Mouse (Mus musculus) cerebellum, adult 2 months (tissue): ENCODE results near the gene Tigit. TPM values are rescaled to one million over a fixed set of nuclear protein-coding genes. Genes with fewer than 3 reads are reported as not detected.
A peak's percentile ranks its signal among the peaks of the same experiment; 100 is the strongest.

ENCODE experiments used
- DNase-seq, 2 experiments: peaks; one replicate each; pipeline ENCODE4 v3.0.0; 2021
- H3K27ac ChIP-seq: fragments of 200-500 bp; 2 replicates; pipeline ENCODE4 v1.5.1; 2012; ENCODE audit warnings: low read length, control low read depth, inconsistent platforms; ENCODE audit not compliant: insufficient read depth
- H3K27me3 ChIP-seq: fragments of 200-500 bp; 2 replicates; pipeline ENCODE4 v1.6.1; 2012; ENCODE audit warnings: inconsistent platforms, mild to moderate bottlenecking, low read length, moderate library complexity; ENCODE audit not compliant: control insufficient read depth, insufficient read depth
- H3K4me1 ChIP-seq: fragments of 200-500 bp; 2 replicates; pipeline ENCODE4 v1.6.1; 2011; ENCODE audit warnings: low read length; ENCODE audit not compliant: control insufficient read depth, insufficient read depth
- H3K4me3 ChIP-seq: fragments of 200-500 bp; replicated peaks from 2 replicates; pipeline ENCODE3; 2011; ENCODE audit warnings: mild to moderate bottlenecking, low read depth, low read length, control low read depth; ENCODE audit not compliant: insufficient read depth
- CTCF ChIP-seq: fragments of 200-500 bp; IDR thresholded peaks from 2 replicates; pipeline ENCODE4 v1.5.1; 2011; ENCODE audit warnings: low read depth, mild to moderate bottlenecking, control low read depth, low read length, moderate library complexity, borderline replicate concordance; ENCODE audit not compliant: insufficient read depth
- POLR2A ChIP-seq: fragments of 200-500 bp; IDR thresholded peaks from 2 replicates; pipeline ENCODE4 v1.6.1; 2011; ENCODE audit warnings: low read length, control low read depth, borderline replicate concordance; ENCODE audit not compliant: insufficient read depth
- WGBS: fragments of 180-500 bp; shearing (Covaris S2); methylation state at CpG from one replicate; pipeline ENCODE4 v1.1.7; 2018; 5-methylcytosine and 5-hydroxymethylcytosine counted together
- polyA plus RNA-seq: library from polyadenylated mRNA; depleted of rRNA; stranded (reverse); fragments of >200 nt; gene quantifications from 2 replicates; pipeline ENCODE4 v1.2.3, GENCODE M21; 2012

The Tigit gene
- polyA plus RNA-seq, 1 experiment, result not detected

- no peaks in the 10 kb centered on the region for H3K27me3 ChIP-seq
- no peak overlapping the region for H3K27ac ChIP-seq
- WGBS, result 89% methylated on average over 1 of the region's 1 CpGs
- TF ChIP-seq CTCF (no peak), POLR2A (no peak)
- H3K4me1 ChIP-seq, result no peaks in the 10 kb centered on the region
- no peak for DNase-seq
- H3K4me3 ChIP-seq, result no peak overlapping the region
Observed at GRCm38 (mm10) chr16:43647641-43648040, 16.3 kb downstream of the Tigit start.

GRCm38 (mm10) chr16:43646943-43647342 lies 17.0 kb downstream of the Tigit start:
- DNase-seq, result no peak
- Histone ChIP-seq H3K27me3 (no peaks in the 10 kb centered on the region), H3K4me1 (no peaks in the 10 kb centered on the region), H3K27ac (no peak overlapping the region), H3K4me3 (no peak overlapping the region)
- 95% methylated on average over 3 of the region's 3 CpGs for WGBS
- TF ChIP-seq CTCF, result no peak

DNA sequence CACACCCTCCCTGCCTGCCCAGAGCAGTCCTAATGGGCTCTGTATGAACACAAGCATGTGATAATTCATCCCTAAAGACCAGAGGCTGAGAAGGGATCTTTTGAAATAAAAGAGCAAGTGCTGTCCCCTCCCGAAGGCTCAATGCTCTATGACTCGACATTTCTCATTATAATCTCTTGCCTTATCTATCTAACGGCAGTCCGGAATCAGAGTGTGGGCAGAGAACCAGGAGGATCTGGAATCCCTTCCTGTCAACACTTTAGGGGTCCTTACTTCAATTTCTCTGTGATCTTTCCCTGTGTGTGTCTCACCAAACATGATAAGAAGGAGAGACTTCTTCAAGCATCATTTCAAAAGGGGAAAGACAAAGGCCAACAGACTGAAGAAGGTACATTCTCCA lies 18.1 kb downstream of the Tigit start:
- H3K4me1 ChIP-seq, result no peaks in the 10 kb centered on the region
- H3K27me3 ChIP-seq, result no peaks in the 10 kb centered on the region
- DNase-seq, result no peak
- no peak overlapping the region for H3K4me3 ChIP-seq
- H3K27ac ChIP-seq, result no peak overlapping the region
- WGBS, result 80% methylated on average over 4 of the region's 4 CpGs
- TF ChIP-seq POLR2A (no peak), CTCF (no peak)

GRCm38 (mm10) chr16:43641230-43641629 lies 22.7 kb downstream of the Tigit start:
- Histone ChIP-seq H3K27me3 (no peaks in the 10 kb centered on the region), H3K4me1 (peaks cover 3% of the 10 kb centered on the region; the same call in 1 of the 2 replicates), H3K4me3 (no peak overlapping the region), H3K27ac (no peak overlapping the region)
- DNase-seq, result no peak
- no peak for TF ChIP-seq CTCF
- TF ChIP-seq POLR2A, result no peak
- WGBS, result 91% methylated on average over 8 of the region's 8 CpGs

GRCm38 (mm10) chr16:43638406-43639049 lies 25.4 kb downstream of the Tigit start:
- peak; percentile 29 to 42 for DNase-seq
- WGBS, result 42% methylated on average over 21 of the region's 21 CpGs
- TF ChIP-seq POLR2A, result no peak
- TF ChIP-seq CTCF, result no peak
- H3K4me1 ChIP-seq, result peaks cover 3% of the 10 kb centered on the region; the same call in 1 of the 2 replicates
- 0 out of 2 replicates have a peak overlapping the region, but pooled peaks have one; percentile 28 for H3K27ac ChIP-seq
- peak overlapping the region; percentile 55 for H3K4me3 ChIP-seq
- H3K27me3 ChIP-seq, result no peaks in the 10 kb centered on the region

DNA sequence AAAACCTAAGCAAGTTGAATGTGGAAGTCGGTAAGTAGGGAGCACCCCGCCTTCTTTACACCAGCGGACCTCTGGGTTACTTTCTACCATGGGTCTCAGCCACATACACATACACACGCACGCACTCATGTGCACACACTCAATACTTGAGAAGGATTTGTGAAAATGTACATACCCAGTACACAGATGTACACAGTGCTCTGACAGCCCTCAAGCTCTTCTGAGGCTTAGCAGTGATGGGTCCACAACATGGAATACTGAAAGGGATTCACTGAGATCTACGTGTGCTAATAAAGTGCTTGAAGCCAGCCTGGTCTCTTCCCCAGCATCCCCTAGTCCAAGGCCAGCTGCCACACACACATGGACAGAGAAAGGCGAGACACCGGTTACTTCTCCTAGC lies 26.7 kb downstream of the Tigit start:
- H3K4me3 ChIP-seq, result no peak overlapping the region
- TF ChIP-seq CTCF (no peak), POLR2A (no peak)
- H3K27ac ChIP-seq, result no peak overlapping the region
- DNase-seq, result no peak
- H3K4me1 ChIP-seq, result peaks cover 3% of the 10 kb centered on the region; the same call in 1 of the 2 replicates
- 74% methylated on average over 8 of the region's 8 CpGs for WGBS
- H3K27me3 ChIP-seq, result no peaks in the 10 kb centered on the region

- no peak overlapping the region for H3K4me3 ChIP-seq
- no peak overlapping the region for H3K27ac ChIP-seq
- peaks cover 3% of the 10 kb centered on the region; the same call in 1 of the 2 replicates for H3K4me1 ChIP-seq
- no peak for DNase-seq
- no peaks in the 10 kb centered on the region for H3K27me3 ChIP-seq
- 94% methylated on average over 7 of the region's 7 CpGs for WGBS
- TF ChIP-seq POLR2A (no peak), CTCF (no peak)
Observed at GRCm38 (mm10) chr16:43634037-43634436, 29.9 kb downstream of the Tigit start.

DNA sequence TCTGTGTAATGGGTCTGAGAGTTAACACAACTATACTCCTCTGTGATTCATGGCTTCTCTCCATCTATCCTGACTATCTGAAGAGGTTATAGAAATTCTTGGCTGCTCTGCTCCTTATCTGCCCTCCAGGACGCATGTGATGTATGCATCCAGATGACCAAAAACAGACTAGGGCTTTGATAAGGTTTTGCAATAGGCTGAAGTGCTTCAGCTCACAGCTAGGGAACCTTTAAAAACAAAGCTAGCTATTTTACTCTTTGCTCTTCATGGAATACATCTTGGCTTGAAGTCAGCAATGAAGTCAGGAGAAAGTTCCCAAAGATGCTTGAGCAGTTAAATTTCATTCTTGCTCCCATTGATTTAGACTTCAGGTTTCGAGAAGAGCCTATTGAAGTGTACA lies 32.2 kb downstream of the Tigit start:
- H3K27me3 ChIP-seq, result no peaks in the 10 kb centered on the region
- H3K27ac ChIP-seq, result no peak overlapping the region

More for the DNA sequence above, 32.2 kb downstream of the Tigit start:
- WGBS, result 85% methylated on average over 2 of the region's 2 CpGs
- TF ChIP-seq CTCF (no peak), POLR2A (no peak)
- Histone ChIP-seq H3K4me3 (no peak overlapping the region), H3K4me1 (no peaks in the 10 kb centered on the region)
- DNase-seq, result no peak
